Comparison of ENCODE assay signal across 14 mouse cellular contexts in the genomic region with DNA sequence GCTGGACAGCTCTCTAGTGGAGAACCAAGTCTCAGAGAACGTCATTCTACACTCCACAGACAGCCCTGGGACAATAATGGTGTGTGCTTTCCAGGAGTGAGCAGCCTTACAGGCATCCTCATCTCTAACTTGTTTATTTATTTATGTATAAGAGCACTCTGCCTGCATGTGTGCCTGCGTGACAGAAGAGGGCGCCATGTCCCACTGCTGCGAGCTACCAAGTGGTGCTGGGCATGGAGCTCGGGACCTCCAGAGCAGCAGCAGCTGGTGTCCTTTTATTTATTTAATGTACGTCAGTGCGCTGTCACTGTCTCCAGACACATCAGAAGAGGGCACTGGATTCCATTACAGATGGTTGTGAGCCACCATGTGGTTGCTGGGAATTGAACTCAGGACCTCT.
DNase-seq lines count a peak whose midpoint lies in the region; TF ChIP-seq lines count a peak whose summit lies in the region.
"Had no signal": no experiment of that assay in that cellular context is flagged by ENCODE, and none has a peak within 500 bp of the region (broad histone marks: within the 10 kb centered on the region; RNA-seq: fewer than 3 reads in every experiment).

No protein-coding gene starts in this region.

- H3K4me3 ChIP-seq in left cerebral cortex, adult 2 months = no peak overlapping the region
- H3K4me3 ChIP-seq in bone marrow, adult 2 months (replicated peaks; ENCODE audit: control insufficient read depth, low read depth, low read length) = no peak overlapping the region
- H3K4me3 ChIP-seq: embryonic facial prominence, embryonic 15.5 days; hindbrain, embryonic 15.5 days; limb, embryonic 15.5 days; myocyte had no signal

- 88% methylated on average over 7 of the region's 7 CpGs for WGBS in bone marrow, adult 2 months

- TF ChIP-seq CTCF in left cerebral cortex, adult 2 months (IDR thresholded peaks at IDR 0.05) = peak; percentile 22
- peak; percentile 62 for TF ChIP-seq CTCF in bone marrow, adult 2 months (IDR thresholded peaks at IDR 0.05; ENCODE audit: control insufficient read depth, insufficient read depth, low read length)

- TF ChIP-seq POLR2A in bone marrow, adult 2 months (IDR thresholded peaks at IDR 0.05; ENCODE audit: borderline replicate concordance, control insufficient read depth, low read depth, low read length) = no peak

- DNase-seq in left cerebral cortex, adult 2 months (ENCODE audit: extremely low spot score in 1 of 2, low spot score in 2 of 2) = no peak
- DNase-seq in left cerebral cortex, postnatal 25 days (ENCODE audit: low spot score in 2 of 2) = no peak
- DNase-seq in ES-CJ7 (ENCODE audit: low read depth, low spot score) = peak; percentile 63
- peak; percentile 23 for DNase-seq in mesoderm, embryonic 11.5 days (ENCODE audit: low read depth, low spot score)
- DNase-seq in cerebellum, adult 9-11 months = no peak
- DNase-seq in layer of hippocampus, postnatal 14 days (ENCODE audit: low spot score in 2 of 2) = no peak
- no peak for DNase-seq in cerebellum, postnatal 14 days
- DNase-seq: cerebellum, adult 11-12 months; right cerebral cortex, adult 18-20 months had no signal

- intact Hi-C loops in left cerebral cortex, adult 2 months (cut with DNase I) = no loop called here
- intact Hi-C loops in left cerebral cortex, postnatal 25 days (cut with DNase I) = no loop called here

- no peak overlapping the region for H3K27ac ChIP-seq in left cerebral cortex, adult 2 months
- no peak overlapping the region for H3K27ac ChIP-seq in bone marrow, adult 2 months (ENCODE audit: control insufficient read depth, insufficient read depth, low read depth, low read length, poor library complexity)
- H3K27ac ChIP-seq: embryonic facial prominence, embryonic 15.5 days; hindbrain, embryonic 15.5 days; limb, embryonic 15.5 days had no signal

- H3K4me1 ChIP-seq in bone marrow, adult 2 months (ENCODE audit: control insufficient read depth, insufficient read depth, low read length) = peaks cover 6% of the 10 kb centered on the region

Comparison
In these comparisons a context has a peak if more than half of its experiments do, and no peak if none do; other contexts are left out.
1. DNase-seq: peak in ES-CJ7 (single experiment) and mesoderm, embryonic 11.5 days (single experiment); none in left cerebral cortex, adult 2 months (0 of 2), left cerebral cortex, postnatal 25 days (0 of 2), cerebellum, adult 9-11 months (single experiment), layer of hippocampus, postnatal 14 days (0 of 2) and cerebellum, postnatal 14 days (0 of 2).